Mouse (Mus musculus) T-cell, adult 2 months (primary cell): ENCODE measurements around the gene Ccdc91.
A peak's percentile ranks its signal among the peaks of the same experiment; 100 is the strongest.

Source experiments
- DNase-seq: peaks from one replicate; pipeline ENCODE4 v3.0.0; 2022; ENCODE audit warnings: low spot score

The Ccdc91 gene

DNA sequence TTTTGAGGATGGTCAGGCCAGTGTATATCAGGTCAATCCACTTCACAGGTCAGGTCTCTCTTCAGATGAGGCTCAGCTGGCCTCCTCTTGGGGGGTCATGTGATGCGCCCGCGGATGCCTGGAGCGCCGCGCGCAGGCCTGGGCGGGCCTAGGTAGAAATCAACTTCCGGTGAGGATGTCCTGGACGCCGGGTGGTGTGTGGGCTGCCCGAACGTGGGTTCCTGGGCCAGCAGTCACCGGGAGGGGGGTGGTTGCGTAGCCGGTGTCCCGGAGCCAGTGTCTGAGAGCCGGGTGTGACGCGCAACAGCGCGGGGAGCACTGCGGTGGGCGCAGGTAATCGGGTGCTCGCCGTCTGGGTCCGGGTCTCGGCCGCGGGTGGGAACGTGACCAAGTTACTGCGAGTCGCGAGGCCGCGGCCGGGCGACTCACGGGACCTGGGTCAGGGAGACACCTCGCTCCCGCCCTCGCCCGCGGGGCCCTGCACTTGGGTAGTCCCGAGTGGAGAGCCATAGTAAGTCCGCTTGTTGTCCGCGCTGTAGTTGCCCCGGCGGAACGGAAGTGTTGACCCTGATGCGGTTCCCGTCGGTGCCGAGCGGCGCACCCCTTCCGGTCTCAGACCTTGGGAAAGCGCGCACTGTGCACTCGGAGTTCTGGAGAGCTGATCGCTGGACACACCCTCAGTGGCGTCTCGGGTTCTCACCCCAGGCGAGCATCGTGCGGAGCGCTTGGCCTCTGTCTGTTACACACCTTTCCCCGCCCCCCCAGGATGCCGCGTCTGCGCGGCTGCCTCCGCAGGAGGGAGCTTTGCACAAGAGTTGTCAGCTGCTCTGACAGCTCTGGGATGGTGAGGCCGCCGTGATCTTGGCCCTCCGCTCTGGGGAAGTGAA, at the start of gene Ccdc91:
Gene Ccdc91 (plus strand): TSS at position 102 of the 887 bp plus-strand sequence.
- peak; percentile 86 for DNase-seq

DNA sequence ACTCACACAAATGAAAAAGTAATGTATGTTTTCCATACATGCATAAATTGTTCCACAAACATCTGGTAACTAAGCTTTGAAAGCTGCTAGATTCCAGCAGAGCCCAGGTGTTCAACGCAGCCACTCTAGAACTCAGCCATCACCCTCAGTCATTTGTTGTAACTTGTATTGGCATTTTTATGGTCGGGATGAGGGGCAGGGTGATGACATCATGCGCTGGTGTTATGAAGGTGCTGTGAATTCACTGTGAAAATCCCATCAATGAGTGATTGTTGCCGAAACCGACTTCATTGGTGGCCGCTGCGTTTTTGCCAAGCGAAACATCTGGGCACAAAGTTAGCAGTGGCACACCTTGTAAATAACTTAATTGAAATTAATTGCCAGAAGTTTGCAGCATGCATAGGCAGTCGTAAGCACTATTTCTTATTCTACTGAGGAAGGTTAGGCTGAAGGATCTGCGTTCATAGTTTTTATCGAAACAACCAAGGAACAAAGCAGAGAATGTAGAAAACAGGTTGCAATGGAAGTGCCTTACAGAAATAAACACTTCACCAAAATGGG, 48.6 kb upstream of the Ccdc91 start:
- no peak for DNase-seq

DNA sequence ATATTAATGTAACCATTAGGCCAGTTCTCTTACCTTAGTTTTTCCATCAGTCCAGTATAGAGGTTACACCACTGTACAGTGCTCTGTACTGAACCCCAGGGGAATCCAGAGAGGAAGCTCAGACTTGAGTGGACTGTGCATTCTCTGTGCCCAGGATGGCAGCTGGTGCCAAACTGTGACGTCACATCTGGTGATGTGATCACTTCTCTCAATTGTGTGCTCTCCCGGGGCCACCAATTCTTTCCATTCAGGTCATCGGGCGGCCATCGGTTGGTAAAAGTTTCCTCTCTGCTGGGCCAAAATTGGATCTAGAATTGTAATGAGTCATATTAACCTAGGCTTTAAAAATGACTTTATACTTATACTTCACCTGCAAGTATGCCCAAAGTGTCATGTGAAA, 19.9 kb upstream of the Ccdc91 start:
- no peak for DNase-seq

DNA sequence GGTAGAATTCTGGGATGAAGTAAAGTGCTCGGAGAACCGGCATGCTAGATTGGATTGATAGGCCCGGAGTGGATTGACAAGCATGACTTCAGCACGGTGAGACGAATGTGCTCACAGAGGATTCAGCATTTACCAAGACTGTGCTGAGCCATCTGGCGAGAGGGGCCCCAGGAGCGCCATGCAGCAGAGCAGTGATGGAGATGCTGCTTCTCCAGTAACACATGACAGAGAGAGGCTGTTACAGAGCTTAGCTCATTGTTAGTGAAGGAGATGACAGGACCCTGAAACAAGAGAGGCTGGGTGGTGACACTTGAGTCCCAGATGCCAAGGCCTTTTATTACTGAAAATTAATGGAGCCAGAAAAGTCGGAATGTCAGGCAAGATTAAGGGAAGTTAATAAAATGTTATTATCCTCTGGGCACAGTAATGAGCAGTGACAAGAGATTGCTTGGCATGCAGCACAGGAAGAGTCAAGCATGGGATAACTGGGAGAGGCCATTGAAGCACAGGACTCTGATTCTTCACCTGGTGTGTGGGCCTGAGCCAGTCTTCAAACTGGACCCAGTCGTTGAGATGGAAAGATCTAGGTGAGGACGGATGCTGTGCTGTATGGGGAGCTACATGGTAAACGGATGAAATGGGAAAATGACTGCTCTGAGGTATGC, 16.9 kb upstream of the Ccdc91 start:
- DNase-seq: no peak

DNA sequence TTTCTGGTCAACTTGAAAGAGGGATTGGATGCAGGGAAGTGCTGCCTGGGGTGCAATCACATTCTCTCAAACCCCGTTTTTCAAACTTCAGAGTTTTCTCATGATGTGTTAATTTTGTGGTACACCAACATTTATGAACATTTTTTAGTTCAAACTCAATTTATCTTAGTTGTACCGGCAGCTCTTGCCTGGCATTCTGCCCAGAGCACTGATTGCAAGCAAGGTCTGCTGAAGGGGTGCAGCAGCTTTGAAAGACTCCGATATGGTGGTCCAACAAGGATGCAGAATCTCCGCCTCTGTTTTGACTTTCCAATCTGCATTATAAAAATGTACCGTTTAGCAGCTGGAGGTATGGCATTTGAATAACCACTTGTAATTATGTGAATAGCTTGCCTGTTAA, 5.6 kb upstream of the Ccdc91 start:
- no peak for DNase-seq

DNA sequence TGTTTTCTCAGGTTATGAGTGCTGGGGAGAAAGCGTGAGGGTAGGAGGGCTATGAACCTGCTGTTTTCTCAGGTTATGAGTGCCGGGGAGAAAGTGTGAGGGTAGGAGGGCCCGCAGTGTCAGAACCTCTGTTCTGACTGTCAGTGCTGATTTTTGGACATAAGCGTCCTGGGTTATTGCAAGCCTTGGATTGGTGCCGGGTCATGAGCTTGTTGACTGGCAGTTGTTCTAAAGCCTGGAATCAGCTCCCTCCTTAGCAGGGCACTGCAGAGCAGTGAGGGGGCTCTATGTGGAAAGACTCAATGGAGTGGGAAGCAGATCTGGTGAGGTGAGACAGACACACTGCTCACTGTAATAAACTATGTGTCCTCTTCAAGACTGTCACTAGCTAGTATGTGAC, 5.5 kb downstream of the Ccdc91 start:
- no peak for DNase-seq

DNA sequence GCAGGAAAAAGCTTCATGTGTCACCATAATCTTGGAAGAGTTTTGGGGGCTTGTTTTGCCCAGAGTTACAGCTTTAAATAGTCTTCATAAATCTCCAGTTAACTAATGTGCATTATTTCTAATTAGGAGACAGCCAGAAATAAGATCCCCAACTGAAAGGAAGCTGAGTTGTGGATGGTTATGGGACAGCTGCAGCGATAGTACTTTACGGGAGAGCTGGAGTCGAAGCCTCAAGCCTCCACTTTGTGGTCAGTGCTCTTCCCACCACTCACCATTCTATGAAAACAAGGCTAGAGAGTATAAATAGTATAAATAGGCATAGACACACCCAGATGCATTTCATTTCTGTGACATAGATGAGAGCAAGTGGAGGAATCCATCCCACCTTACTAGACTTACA, 14.5 kb downstream of the Ccdc91 start:
- DNase-seq: no peak

DNA sequence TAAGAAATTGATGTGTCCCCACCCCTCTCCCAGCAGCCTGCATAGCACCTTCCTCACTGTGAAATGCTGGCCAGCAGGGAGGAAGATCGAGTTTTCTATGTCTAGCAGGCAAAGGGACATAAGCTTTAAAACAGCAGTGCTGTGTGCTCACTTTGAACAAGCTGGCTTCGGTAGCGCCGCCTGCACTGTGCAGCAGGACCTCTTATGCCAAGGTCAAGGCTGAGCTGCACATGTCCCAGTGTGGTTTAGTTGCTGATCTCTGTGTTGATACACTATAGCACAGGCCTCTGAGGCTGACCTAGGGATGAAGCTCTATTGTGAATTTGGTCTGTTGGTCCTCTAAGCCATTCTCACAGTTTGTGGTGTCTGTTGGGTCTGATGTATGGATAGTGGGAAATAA, 16.9 kb downstream of the Ccdc91 start:
- no peak for DNase-seq

DNA sequence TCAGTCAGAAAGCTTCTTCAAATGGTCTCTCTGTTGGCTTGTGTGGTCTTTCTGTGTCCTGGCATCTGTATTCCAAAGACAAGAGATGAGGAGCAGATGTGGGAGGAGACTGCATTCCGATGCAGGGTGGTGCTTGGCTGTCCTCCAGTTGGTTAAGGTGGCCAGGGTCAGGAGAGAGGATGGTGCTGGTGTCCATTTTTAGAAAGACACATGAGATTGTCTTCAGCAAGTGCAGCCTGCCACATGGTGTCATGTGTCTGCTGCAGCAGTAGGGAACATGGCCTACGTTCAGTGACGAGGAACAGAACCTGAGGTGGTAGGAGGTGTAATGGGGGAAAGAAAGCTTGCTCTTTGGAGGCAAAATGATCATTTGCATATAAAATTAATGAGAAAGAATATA, 25.8 kb downstream of the Ccdc91 start:
- no peak for DNase-seq

DNA sequence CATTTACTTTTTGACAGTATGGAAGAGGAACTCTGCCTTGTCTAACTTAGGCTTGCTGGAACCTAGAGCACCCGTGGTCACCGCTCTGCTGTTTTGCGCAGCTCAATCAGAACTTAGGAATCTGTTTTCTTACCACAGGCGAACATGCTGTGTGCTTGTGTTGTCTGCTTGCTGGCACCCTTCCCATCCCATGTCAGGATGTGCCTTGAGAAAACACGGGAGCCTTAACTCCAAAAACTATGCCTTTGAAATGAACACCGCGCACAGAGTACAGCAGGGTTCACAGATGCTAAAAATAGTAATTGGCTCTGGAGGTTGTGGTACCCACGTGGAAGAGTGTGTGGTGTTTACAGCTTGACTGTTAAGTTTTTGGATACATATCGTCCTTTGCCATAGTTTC, 30.4 kb downstream of the Ccdc91 start:
- DNase-seq: no peak

DNA sequence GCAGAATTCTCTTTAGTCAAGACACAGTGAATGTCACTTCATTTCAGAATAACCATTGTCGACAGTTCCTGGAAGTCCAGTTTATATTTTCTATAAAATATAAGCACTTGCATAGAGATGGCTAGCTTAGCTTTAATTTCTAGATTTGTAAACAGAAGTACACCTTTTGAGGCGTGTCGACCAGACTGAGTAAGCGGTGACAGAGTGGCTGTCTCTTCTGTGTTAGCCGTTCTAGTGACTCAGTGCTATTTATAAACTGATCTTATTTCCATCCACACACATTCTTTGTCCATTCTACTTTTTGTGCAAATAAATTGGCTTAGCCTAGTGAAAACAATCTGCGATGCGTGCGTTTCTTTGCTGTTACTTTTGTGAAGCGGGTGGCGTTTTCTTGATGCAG, 30.9 kb downstream of the Ccdc91 start:
- DNase-seq: no peak

DNA sequence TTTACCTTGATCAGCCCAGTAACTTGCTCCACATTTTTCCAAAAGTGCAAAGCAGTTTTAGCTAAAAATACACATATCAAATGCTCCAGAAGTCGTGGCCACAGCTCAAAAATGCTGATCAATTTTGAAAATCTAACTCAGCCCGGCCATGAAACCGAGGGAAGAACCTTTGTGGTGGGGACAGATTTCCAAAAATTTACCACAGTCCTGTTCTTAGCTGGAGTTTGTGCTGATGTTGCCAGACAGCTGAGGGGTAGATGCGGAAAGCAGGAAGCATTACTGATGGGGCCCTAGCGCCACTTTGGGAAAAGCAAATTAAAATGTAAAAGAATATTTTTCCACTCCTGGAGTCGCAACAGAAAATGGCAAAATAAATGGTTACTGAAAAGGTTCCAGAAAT, 31.6 kb downstream of the Ccdc91 start:
- DNase-seq: no peak

DNA sequence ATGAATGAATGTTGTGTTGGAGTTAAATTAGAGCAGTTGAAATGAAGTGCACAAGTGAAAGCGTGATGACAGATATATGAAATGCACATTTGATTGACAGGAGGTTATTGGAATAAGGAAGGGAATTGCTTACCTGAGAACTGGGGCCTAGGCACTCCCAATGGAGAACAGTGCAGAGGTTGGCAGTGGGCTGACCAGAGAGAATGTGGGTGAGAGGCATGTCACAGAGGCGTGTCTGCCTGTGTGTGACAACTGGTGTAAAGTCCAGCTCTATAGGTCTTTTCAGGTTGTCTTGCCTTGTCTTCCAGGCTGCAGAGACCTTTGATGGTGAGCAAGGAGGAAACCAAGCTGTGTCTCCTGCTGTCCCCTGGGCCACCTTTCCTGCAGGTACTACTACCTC, 34.9 kb downstream of the Ccdc91 start:
- DNase-seq: no peak

DNA sequence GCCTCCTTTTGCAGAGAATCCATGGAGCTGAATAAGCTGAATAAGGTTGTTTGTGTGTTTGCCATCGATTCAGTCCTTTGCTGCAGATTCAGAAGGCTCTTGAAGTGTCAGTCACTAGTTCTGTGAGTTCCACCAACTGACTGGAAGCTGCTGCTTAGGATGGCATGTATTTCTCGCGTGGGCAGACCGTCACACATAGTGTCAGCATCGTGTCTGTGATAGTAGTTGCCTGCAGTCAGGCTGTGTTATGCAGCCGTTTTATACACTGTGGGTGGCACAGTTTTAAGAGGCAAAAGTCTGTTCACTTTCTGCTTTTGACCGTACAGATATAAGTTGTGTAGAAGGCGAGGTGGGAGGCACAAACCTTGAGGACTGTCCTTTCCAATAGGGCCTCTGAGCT, 42.3 kb downstream of the Ccdc91 start:
- no peak for DNase-seq

DNA sequence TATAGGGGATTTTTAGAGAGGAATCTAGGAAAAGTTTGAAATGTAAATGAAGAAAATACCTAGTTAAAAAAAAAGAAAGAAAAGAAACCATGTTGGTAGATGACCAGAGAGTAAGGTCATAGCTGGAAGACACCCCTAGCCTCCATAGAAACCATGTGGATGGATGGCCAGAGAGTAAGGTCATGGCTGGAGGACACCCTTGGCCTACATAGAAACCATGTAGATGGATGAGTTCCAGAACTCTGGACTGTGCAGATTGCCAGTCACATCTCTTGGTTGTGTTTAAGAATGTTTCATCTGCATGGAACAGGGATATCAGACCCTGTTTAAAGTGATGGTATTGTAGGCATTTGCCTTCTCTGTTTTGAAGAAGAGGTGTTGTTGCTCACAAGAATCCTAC, 49.6 kb downstream of the Ccdc91 start:
- no peak for DNase-seq

DNA sequence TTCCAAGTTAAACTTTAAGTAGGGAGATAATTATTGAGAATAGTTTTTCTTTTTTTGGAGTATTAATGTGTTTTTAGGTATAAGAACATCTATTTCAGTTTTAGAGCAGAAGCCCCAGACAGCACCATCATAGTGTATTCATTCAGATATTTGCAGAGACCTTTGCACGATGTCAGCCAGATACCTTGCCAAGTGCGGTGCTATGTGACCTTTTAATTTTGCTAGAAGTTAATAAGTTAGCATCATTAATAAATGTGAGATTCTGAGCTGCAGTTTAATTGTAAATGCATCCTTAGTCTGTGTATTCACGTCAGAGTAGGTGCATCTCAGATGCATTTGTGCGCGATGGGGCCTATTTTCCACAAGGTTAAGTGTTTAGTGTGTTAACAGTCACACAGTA, 59.3 kb downstream of the Ccdc91 start:
- DNase-seq: no peak

DNA sequence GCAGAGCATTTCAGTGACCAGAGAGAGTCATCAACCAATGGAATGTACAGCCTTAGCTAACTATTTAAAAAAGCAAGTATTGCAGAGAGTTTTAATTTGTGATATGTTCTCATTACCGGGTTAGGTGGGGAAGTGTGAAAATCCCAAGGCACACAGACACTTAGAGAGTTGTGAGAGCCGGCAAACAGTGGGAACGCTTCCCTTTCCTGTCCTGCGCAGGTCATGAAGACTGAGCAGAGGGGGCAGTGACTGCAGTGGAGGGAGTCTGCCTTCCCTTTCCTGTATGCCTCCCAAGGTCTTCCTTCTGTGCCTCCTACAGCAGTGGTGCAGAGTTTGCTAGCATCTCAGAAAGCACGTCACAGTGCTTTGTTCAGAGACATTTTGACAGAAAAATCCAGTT, 62.6 kb downstream of the Ccdc91 start:
- DNase-seq: no peak

DNA sequence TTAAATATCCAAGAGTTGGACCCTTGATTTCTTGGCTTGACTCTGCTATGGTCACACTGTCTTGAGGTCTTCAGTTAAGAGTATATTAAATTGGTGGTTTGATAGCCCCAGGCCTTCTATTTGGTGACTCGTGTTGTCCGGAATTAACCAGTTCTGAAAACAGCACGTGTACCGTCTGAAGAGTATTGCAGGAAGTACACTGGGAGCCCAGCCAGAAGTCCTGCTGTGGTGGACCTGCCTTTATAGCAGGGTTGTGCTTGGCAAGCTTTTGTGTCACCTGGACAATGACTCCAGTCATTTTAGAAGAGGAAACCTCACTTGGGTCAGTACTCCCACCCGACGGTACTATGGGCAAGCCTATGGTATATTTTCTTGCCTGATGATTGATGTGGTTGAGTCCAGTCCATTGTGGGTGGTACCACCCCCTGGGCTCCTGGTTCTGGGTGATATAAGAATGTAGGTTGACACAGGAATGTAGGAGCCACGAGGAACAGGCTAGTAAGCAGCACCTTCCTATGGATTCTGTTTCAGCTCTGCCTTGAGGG, 63.5 kb downstream of the Ccdc91 start:
- DNase-seq: no peak

DNA sequence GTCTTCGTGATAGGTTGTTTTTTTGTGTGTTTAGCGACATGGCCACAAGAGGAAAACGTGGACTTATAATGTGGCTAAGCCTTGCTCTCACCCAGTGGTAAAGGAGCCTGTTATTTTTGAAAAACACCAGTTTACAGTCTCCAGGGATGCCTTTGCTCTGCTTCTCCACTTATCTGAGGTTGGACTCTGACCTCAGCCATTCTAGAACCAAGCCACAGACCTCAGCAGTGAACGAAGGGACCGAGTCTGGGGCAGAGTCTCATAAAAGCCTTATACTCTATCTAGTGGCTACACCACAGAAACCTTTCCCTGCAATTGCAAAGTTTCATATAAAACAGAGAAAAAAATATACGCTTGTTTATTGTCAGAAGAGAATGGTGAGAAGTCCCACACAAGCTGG, 65.3 kb downstream of the Ccdc91 start:
- no peak for DNase-seq

DNA sequence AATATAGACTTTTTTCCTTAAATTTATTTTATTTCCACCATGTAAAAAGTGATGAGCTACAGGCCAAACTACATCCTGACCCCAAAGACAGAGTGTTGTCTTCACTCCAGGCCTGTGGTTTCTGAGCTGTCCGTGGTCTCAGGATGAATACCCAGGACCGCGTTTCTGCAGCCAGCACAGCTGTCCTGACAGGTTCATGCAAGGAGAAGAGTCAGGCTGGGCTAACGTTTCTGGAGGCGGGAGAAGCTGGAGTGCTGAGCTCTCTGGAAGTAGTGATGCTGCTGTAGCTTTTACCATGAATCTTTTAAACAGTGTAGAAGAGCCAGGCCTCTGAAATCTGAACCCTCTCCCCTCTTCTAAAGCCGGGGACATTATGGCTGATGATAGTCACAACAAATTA, 80.0 kb downstream of the Ccdc91 start:
- DNase-seq: no peak

DNA sequence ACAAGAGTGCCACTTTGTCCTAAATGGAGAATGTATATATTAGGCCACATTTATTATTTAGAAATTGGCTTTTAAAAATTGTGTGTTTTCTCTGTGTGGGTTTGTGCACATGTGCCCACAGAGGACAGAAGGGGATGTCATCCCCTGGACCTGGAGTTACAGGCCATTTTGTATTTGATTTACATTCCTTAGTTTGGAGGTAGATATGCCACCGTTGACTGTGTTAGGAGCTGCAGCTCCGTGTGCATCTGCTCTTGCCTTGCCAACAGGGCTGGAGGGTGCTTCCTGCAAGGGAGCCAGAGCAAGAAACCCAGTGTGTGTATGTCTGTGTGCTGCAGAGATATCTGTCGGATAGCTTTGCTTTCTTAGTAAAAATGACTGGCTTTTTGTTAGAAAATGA, 83.7 kb downstream of the Ccdc91 start:
- no peak for DNase-seq

DNA sequence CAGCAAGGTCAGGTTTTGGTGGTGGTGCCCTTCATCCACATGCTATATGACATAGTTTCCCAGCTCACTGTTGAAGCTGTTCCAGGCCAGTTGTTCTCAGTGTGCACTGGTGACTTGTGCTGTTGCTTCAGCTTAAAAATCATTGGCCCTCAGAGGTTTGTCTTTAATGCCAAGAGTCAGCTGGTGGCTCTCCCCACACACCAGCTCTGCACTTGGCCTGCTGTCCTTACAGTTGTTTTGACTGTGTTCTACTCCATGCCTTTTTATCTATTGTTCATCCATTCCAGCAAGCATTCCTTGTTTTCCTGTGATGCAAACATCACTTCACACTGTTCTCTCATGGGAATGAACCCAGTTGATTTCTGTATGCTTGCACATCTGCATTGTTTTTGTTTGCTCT, 84.8 kb downstream of the Ccdc91 start:
- no peak for DNase-seq

DNA sequence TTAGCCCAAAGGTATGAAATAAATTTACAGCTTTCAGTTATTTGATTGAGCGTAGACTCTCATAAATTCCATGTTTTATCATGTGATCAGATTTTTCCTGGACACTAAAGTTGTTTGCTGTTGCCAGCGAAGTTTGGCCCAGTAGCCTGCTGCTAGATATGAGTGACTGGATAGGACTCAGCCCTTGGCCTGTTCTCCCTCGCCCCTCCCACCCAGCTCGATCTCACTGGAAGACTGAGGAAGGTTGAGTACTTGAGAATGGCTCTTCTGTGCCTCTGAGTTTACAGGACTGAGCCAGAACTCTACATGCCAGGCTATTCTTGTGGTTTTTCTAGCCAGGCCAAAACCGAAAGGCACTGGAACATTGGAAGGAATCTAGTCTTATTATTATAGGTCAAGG, 93.6 kb downstream of the Ccdc91 start:
- DNase-seq: no peak
